Mouse (Mus musculus): ENCODE data around the gene Dlg2.

Dlg2 gene

DNA sequence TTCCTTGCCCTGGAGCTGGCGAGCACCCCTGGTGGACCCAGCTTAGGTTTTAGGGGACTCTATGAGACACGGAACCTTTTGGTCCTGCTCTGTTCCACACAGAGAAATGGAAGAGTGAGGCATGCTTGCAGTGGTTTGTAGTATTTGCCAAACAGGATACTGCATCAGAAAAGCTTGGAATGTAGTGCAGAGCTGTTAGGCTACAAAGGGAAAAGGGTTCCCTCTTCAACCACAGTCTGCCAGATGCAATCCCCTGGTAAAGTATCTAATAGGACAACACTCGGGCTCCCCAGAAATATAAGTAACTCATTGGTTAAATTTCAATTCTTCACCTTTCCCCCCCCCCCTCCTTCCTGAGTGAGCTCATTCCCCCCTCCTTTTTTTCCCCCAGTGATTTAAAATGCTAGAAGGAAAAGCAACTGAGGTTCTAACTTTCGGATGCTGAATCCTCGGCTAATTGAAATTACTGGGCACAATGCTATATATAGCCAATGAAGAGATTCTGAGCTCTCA is 613.9 kb downstream of the Dlg2 start:
- no peak for DNase-seq (ENCODE audit: low spot score in 2 of 2)

DNA sequence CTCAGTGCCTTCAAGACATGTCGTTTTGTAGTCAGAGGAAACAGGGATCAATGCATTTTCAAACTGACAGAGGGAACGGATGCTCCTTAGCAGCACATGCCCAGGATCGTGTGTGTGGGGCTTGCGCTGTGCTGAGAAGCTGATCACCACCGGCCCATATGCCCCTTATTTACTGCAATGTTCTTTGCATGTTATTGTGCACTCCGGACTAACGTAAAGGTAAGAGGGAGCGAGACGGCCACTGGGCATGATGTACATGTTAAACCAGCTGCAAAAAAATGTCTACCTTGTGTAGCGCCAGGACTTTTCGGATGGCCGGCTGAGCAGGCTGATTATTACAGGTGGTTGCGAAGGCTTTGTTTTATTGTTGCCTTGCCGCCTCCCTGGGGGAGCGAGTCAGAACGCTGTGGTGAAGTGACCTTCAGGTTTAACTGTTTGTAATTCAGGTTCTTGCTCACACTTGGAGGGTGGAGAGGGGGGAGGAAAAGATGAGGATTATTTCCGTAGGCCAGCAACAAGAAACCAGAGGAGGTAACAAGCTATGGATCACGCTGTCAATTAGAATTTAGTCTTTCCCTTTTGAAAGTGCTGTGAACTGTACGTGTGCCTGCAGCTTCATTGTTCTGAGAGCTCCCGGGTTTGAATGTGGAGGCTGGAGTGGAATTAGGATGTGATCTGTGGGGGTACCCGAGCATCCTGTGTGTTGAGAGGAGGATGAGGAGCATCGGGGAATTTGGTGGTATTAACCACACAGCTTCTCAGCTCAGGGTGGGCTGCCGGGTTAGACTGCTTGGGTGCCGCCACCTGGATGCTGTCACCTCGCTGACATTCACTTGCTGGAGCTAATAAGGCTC is 614.6 kb downstream of the Dlg2 start:
- no peak for DNase-seq (ENCODE audit: low spot score in 2 of 2)

DNA sequence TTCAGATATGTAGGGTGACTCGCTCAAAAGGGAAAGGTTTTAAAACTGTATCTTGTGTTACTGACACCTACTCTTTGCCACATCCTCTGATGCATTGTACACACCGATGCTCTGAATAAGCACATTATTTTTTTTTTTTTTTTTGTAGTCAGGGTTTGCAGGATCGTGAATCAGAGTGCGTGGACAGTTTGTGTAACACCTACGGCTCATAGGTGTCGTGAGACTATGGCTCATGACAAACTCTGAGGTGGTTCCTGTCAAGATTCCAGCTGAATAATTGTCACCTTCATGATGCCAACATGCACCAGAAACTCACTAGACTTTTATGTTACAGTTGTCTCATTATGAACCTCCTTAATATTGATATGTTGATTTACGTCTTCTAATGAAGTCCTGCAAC is 620.0 kb downstream of the Dlg2 start:
- DNase-seq (ENCODE audit: low spot score in 2 of 2) = no peak

DNA sequence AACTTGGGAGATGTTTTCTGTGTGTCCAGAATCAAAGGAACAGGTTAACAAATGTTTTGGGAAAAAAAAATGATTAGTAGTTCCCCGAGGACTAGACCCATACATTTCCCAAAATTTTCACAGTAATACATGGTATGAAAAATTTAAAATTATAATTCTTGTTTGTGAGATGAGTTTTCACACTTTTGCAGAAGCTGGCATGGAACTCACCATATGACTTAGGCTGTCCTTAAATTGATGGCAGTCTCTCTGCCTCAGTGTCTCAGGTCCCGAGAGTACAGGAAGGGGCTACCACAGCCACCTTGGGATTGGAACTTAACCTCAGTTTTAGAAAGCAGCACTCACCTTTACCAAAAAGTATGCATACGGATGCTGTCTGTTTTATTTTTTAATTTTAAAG is 622.0 kb downstream of the Dlg2 start:
- no peak for DNase-seq (ENCODE audit: low spot score in 2 of 2)

DNA sequence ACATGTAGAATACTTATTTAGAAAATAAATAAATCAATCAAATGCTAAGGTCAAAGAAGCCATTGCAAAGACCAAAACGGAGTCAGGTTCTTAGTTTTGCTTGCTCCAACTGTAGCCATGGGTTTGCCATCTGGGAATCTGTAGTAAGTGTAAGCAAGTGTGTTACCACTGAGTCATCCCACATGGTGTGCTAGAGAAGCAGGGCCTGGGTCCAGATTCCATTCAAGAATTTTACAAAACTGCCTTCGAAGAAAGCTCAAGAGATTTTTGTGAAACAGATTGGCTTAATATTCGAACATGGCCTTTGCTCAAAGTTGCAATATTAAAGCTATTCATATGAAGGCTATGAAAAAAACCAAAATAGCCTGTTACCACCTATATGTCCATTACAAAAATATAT is 633.1 kb downstream of the Dlg2 start:
- no peak for DNase-seq (ENCODE audit: low spot score in 2 of 2)

DNA sequence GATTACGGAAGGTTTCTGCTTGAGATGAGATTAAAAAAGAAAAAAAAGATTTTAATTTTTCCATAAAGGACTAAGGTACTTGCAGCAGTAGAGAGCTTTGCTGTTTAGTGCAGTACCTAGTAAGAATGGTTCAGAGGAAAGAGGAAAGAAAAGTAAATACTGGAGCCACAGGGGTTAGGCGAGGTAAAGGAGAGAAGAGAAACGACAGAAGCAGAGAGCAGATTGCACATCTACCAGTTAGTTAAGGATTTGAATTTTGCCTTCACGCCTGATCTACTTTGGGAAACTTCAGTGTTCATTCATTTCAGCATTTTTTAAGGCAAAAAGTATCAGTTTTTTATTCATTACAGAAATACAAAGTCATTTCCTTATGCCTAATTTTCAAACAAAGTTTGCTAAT is 655.7 kb downstream of the Dlg2 start:
- DNase-seq (ENCODE audit: low spot score in 2 of 2) = no peak

DNA sequence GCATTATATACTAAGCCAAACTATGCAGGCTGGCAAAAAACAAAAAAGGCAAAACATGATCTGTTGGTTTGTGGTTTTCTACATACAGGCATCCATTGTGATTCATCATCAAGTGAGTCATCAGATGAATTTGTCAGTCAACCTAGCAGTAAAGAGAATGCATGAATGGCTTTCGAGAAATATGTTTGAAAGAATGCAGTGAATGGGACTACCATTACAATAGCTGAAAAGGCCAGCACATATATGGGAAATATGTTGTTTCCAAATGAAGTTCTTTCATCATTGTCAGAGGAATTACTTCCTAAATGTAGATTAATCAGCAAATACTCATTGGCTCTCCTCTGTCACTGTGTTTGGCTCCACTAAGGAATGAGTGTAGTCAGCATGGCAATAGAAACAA is 677.6 kb downstream of the Dlg2 start:
- no peak for DNase-seq (ENCODE audit: low spot score in 2 of 2)

DNA sequence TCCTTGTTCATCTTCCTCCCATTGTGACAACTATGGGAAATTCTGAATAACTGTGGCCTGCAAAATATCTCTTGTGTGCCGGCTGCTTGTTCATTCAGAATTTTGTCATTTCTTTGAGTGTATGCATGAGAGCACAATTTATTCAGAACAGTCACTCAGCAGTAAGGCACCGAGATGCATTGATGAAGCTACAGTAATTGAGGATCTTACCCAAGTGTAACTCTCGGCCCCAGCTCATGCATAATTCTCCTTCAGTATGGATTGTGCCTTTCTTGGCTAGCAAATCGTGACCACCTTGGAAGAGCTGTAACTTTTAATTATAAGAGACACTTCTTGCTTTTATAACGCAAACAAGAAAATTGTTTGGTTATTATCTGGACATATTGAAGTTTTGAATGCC is 682.7 kb downstream of the Dlg2 start:
- no peak for DNase-seq (ENCODE audit: low spot score in 2 of 2)

DNA sequence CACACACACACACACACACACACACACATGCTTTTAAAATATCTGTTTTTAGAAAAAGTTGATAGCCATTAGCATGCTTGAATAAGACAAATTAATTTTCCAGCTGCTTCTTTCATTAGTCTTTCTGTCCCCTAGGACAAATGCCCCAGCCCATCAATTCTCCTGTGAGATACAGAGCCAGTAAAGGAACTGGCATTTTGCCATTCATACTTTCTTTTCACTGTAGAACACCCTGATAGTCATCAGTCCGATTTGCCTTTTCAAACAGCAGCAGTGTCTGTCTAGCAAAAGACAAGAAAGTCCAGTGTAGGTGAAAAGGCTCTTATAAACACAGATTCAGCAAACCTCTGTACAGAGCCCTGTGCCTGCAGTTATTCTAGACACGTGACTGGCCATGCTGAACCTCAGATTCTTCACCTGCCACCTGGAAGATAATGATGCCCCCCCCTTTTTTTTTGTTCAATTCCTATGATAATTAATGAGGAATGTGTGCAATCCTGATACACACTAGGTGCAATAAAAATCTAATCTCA is 685.2 kb downstream of the Dlg2 start:
- DNase-seq (ENCODE audit: low spot score in 2 of 2) = no peak

DNA sequence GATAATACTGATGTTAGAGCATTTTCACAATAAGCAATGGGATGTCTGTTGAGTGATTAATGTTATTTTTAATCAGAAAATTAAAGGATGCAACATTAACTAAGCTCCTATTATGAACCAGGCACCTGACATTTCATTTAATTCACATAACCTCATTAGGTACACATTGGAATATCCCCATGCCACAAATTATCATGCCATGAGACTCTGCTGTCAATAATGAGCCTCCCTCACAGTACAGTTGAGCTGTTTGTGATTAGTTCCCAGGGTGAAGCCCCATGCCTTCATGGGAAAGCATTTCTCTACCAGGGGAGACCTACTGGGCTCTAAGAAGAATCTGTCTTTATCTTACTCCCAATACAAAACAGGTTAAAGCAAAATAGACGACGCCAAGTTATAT is 697.1 kb downstream of the Dlg2 start:
- DNase-seq (ENCODE audit: low spot score in 2 of 2) = no peak

DNA sequence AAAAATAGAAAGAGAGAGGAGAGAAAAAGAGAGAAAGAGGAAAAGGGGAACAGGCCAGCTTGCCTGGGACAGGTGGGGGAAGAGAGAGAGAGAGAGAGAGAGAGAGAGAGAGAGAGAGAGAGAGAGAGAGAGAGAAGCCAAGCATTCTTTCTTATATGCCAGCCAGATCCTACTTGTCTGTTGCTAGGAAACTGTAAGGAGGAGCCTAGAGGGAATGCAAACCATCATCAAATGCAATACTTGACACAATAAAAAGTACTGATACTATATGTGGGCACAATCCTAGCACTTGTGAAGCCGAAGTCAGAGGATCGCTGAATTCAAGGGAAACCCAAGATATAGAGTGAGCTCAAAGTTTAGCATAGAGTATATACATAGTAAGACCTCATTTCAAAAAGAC is 711.7 kb downstream of the Dlg2 start:
- no peak for DNase-seq (ENCODE audit: low spot score in 2 of 2)

DNA sequence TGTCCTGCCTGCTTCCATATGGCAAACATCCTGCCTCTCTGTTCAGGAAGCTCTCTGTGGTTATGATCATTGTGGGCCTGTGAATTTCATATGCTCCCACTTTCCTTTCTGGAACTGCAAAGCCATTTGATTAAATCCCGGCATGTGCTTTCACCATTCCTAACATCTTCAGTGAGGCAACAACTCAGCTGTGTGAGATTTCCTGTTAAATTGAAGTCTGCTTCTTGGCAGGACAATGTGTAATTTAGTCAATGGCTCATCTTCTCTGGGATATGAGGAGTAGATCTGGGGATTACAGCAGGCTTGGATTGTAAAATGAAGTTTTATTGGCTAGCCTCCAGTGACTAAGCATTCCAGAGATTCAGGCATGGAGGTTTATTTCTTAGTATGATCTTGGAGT is 722.9 kb downstream of the Dlg2 start:
- no peak for DNase-seq (ENCODE audit: low spot score in 2 of 2)

DNA sequence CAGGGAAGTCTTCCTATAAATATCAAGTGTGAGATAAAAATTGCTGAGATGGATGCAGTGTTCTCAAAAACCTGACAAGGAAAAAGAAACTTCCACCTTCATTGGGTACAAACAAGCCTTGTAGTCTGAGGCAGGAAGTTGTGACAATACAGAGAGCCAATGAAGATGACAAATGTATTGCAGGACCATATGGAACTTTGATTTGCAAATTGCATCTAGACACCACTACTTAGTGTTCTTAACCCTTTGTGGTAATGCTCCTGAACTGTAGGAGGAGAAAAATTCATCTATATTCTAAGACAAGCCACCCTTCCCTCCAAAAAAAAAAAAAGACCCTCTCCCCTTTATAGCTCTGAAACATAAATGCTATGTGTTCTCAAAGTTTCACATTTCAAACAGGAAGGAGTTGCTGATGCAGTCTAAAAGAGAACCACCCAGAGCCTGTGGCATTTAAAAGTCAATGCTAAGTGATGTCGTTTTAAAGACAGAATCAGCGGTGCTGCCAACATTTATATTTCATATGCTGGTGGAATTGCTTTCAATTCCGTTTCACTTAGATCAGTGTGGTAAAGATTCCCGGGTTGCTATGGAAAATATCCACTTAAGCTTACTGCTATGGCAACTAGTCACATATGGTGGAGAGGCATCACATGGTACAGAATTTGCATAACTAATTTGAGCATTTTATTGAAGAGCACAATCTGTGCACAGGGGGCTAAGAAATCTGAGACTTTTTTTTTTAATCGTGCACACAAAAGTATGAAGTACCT is 731.8 kb downstream of the Dlg2 start:
- no peak for DNase-seq (ENCODE audit: low spot score in 2 of 2)

DNA sequence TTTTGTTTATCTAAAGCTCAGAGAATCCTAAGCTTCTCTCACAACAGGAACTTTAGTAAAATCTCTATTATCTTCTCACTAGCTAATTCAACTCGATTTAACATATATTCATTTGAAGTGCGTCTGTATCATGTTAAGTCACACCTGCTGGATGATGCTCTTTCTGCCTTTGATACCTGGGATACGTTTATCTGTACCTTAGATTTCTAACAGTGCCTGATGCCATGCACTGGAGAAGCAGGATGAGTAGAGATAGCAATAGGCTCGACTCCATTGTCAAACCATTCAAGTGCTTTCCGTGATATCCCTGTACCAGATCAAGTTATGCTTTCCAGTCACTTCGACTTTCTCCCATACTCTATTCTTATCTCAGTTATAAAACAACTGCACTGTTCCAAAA is 732.5 kb downstream of the Dlg2 start:
- DNase-seq (ENCODE audit: low spot score in 2 of 2) = no peak

DNA sequence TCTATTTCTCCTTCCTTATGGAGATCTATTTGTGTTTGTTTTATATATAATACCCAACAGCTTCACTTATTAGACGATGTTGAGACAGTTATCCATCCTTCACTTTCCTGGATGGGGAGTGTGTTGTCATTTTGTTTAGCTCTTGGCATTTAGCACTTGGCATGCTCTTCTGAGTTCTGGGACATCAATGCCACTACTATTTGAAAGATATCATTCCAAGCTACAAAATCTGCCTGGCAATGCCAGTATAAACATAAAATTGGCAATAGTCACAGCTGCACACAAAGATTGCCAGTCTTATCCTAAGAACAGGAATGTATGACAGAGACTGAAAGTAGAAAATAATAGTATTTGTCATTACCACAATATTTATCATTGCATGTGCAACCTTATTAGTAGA is 735.8 kb downstream of the Dlg2 start:
- no peak for DNase-seq (ENCODE audit: low spot score in 2 of 2)

DNA sequence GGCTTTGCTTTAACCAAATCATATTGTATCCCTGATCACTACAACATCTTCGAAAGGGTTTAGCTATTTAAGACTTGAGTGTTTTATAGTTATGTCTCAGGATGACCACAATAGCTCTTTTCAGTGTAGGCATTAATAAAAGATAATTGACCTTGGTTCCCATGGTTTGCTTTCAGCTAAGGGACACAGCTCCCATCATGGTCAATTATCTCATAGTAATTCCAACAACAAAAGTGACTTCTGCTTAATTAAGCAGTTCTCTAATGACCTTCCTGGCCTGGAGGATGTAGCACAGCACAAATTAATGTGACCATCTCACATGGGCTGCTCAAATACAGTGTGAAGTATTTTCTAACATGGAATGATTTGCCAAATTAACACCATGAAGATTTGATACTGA is 738.4 kb downstream of the Dlg2 start:
- no peak for DNase-seq (ENCODE audit: low spot score in 2 of 2)

DNA sequence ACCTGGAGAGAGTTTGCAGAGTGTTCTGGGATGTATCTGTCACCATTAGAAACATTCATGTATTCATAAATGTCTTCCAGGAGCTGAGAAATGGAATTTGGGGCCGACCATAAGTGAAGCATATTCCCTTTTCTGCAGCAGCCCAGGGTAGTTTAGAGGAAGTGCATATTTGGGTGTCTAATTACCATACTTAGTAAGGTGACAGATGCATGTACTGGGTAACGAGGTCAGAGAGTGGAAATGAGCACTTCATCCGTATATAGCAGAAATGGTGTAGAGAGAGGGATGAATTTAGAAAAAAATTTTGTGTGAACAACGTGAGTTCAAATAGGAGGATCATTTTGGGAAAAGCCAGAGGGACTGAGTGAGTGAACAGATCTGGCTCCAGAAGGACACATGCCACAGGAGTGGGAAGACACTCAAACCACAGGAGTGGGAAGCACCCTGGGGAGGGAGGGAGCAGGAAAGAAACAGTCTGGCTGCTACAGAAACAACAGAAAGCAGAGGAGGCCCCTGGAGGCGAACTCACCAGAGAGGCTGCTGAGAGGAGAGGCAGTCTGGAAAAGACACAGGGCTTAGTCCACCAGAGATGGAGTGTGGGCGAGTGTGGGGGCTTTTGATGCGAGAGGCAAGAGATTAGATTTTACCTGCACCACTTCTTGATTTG is 742.0 kb downstream of the Dlg2 start:
- DNase-seq (ENCODE audit: low spot score in 2 of 2) = no peak

DNA sequence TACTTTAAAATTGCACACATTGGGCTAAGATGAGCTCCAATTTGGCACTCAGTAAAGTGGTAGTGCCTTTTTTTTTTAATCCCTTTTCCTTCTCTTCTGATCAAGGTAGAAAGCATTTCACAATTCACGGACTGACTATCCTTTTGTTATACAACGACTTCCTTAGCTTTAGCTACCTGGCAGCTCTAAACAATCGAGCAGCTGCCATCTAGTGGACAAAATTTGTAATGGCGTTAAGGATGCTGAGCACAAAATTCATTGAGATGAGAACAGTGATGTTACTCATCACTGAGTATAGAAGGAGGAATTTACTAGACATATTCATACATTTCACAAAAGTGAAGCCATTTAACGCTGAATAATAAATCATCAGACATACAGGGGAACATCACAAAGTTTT is 750.0 kb downstream of the Dlg2 start:
- no peak for DNase-seq (ENCODE audit: low spot score in 2 of 2)

DNA sequence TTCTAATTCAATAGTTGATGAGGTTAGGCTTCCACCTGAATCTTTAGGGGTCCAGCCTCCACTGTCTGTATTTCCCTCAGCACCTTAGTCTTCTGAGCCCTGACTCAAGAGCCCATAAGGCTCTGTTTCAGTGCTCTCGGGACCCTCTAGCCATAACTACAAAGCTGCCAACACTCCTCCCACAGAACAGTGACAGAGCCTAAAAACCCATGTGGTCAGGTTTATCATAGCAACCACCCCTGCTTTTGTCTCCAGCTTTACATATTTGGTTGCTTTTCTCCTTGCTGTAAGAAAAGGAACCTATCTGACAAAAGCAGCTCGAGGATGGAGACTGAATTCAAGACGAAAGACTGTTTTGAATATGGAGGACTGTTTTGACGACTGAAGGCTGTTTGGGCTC is 765.2 kb downstream of the Dlg2 start:
- no peak for DNase-seq (ENCODE audit: low spot score in 2 of 2)

DNA sequence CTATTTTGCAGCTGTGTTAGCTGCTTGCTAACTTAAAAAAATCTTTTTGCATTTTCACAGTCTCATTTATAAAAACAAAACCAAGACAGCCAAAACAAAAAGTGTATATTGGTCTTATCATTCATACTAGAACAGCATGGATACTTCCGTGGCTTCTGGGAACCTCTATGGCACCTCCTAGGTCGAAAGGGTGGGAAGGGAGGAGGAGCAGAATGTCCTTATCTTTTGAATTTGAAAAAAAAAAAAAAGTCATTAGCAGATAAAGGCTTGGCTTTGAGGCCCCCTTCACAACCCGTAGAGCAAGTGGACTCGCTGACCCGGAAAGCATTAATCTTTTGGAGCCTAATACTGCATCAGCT is 785.2 kb downstream of the Dlg2 start:
- no peak for DNase-seq (ENCODE audit: low spot score in 2 of 2)

DNA sequence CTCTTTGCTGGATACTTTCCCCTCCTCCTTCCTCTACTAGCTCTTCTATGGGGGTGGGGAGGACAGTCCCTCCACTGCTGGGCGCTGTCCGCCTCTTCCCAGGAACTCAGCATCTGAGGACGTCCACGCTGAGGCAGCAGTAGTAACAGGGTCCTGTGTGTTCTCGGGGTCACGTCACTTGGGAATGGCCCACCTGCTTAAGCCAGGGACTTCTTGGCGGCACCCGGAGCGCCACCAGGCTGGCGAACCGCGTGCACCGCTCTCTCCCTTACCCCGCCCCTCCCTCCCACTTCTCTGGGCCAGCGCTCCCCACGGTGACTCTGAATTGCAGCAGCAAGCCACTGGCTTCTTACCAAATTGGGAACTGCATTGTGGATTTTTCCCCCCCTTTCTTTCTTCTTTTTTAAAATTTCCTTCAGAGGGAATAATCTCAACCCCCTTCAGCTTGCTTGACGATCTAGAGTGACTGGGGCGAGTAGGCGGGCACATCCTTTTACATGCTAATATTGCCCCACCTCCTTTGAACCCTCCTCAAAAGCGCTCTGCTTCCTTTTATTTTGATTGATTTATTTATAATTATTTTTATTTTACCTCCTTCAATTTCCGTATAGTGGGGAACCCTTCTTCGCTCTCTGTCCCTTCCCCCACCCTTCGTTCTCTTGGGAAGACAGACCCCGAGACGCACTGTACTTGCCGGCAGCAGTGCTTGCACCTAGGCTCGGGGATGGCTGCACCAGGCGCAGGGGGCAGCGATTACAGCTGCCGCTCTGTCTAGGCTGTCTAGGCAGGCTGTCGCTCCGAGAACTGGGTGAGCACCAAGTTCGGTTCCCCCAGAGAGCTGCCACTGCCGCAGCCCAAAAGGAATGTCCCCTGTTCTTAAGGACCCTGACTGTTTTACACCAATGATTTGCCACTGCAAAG is 785.8 kb downstream of the Dlg2 start:
- DNase-seq (ENCODE audit: low spot score in 2 of 2) = no peak
